Mouse (Mus musculus) small intestine, adult 2 months (tissue): ENCODE results near the gene Aldh1a2.

Experiments
- CTCF ChIP-seq: fragments of 200-500 bp; IDR thresholded peaks from 2 replicates; pipeline ENCODE4 v1.5.1; 2012; ENCODE audit warnings: low read depth, mild to moderate bottlenecking, control low read depth, inconsistent platforms, low read length, moderate library complexity, mixed read lengths; ENCODE audit not compliant: insufficient replicate concordance, insufficient read length; ENCODE audit errors: extremely low read depth
- POLR2A ChIP-seq: fragments of 200-500 bp; IDR thresholded peaks from 2 replicates; pipeline ENCODE4 v1.6.1; 2012; ENCODE audit warnings: low read depth, mild to moderate bottlenecking, control low read depth, inconsistent platforms, low read length, moderate library complexity

DNA sequence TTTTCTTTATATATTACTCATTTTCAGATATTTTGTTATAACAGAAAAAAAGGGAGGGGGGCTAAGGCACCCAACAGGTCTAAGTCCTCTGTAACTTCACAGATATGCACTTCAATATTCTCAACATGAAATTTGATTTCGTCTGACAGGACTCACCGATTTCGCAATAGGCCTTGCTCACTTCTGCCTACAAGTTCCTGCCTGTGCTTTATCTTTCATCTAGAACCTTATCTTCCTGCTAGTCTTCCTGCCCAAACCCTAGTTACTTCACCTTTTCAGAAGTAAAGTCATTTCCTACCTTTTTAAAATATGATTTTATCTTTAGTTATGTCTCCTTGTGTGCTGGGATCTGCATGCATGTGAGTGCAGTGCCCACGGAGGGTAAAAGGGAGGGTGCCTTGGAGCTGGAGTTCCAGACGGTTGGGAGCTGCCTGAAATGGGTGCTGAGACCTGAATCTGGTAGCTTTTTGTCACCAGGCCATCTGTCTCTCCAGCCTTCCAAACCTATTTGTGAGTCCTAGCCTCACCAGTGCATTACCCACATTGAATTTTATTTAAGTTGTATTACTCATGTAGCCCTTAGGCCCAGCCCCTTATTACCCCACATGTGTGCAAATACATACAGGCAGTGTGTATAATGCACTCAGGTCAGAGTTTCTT is 41.1 kb upstream of the Aldh1a2 start:
- TF ChIP-seq CTCF (no peak), POLR2A (no peak)
